Mouse (Mus musculus): ENCODE measurements around the gene Tagap. TPM values are rescaled to one million over a fixed set of nuclear protein-coding genes. Genes with fewer than 3 reads are reported as not detected.
"Not testable (repeated sequence)": the region's sequence is repeated elsewhere in the genome, so short reads cannot be mapped to it uniquely, and the experiment has no call there.

Tagap gene
- polyA plus RNA-seq, 1 experiment: 1.4 TPM

DNA sequence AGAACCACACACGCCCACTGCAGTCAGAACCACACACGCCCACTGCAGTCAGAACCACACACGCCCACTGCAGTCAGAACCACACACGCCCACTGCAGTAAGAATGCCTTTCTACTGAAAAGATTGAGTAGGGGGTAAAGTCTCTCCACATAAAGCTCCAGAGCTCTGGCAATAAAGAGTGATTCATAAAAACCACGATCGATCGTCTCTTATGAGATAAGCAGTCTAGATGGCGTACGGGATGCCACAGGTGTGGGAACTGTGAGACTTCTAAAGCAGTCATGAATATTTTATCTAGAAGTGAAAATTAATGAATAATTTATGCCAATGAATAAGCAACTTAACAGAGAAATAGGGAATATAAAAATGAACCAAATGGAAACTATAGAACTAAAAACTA lies 31.4 kb downstream of the Tagap start:
- not testable (repeated sequence) for H3K27me3 ChIP-seq (ENCODE audit: control insufficient read depth, insufficient read depth, low read length); H3K4me1 ChIP-seq (ENCODE audit: control insufficient read depth, insufficient read depth, insufficient read length, low read length); H3K4me3 ChIP-seq (ENCODE audit: low read depth, low read length); H3K36me3 ChIP-seq (ENCODE audit: control insufficient read depth, insufficient read depth, low read length)
- peak overlapping the region; percentile 62; the same call in 1 of the 2 replicates for H3K27ac ChIP-seq (ENCODE audit: insufficient read depth, low read depth, low read length)
- WGBS: 43% methylated on average over 9 of the region's 9 CpGs

DNA sequence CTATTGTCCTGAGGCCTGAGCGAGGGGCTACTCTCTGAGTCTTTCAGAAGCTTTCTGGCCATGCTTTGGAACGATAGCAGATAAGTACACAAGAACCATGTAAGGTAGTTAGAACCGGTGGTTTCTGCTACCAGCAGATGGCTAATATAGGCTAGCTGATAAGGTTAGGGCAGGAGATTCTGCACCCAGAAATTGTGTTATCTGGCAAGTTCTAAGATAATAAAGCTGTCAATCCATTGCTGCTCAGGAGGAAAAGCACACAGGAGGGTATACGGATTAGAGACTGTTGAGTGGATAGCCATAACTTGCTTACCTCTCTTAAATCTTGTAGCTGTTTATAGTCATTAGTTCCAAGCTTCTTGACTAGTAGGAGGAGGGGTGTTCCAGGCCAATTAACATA lies 37.5 kb downstream of the Tagap start:
- not testable (repeated sequence) for H3K4me3 ChIP-seq (ENCODE audit: low read depth, low read length); H3K27ac ChIP-seq (ENCODE audit: insufficient read depth, low read depth, low read length); H3K36me3 ChIP-seq (ENCODE audit: control insufficient read depth, insufficient read depth, low read length); H3K4me1 ChIP-seq (ENCODE audit: control insufficient read depth, insufficient read depth, insufficient read length, low read length); H3K27me3 ChIP-seq (ENCODE audit: control insufficient read depth, insufficient read depth, low read length)
- 30% methylated on average over 4 of the region's 4 CpGs for WGBS

GRCm38 (mm10) chr17:7964398-7964797 lies 38.6 kb downstream of the Tagap start:
- not testable (repeated sequence) for H3K36me3 ChIP-seq (ENCODE audit: control insufficient read depth, insufficient read depth, low read length); H3K27ac ChIP-seq (ENCODE audit: insufficient read depth, low read depth, low read length); H3K27me3 ChIP-seq (ENCODE audit: control insufficient read depth, insufficient read depth, low read length); H3K4me3 ChIP-seq (ENCODE audit: low read depth, low read length); H3K4me1 ChIP-seq (ENCODE audit: control insufficient read depth, insufficient read depth, insufficient read length, low read length)
- 94% methylated on average over 2 of the region's 2 CpGs for WGBS

DNA sequence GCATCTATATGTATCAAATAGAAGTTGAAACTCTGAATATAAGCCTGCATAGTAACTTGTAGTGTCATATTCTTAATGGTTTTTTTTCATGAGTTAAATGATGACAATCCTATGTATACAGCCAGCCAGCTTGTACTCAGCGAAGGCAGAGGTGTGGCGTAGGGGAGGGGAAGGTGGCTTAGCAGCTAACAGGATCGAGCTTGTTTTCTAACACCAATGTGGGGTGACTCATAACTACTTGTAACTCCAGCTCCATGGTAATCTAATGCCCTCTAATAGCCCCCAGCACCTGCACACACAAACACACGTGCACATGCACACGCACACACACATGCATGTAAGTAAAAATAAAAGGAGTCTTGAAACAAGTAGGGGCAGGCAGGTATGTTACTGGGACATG lies 42.7 kb downstream of the Tagap start:
- H3K27me3 ChIP-seq (ENCODE audit: control insufficient read depth, insufficient read depth, low read length); H3K36me3 ChIP-seq (ENCODE audit: control insufficient read depth, insufficient read depth, low read length); H3K4me1 ChIP-seq (ENCODE audit: control insufficient read depth, insufficient read depth, insufficient read length, low read length); H3K27ac ChIP-seq (ENCODE audit: insufficient read depth, low read depth, low read length); H3K4me3 ChIP-seq (ENCODE audit: low read depth, low read length): not testable (repeated sequence)
- 79% methylated on average over 4 of the region's 5 CpGs for WGBS

DNA sequence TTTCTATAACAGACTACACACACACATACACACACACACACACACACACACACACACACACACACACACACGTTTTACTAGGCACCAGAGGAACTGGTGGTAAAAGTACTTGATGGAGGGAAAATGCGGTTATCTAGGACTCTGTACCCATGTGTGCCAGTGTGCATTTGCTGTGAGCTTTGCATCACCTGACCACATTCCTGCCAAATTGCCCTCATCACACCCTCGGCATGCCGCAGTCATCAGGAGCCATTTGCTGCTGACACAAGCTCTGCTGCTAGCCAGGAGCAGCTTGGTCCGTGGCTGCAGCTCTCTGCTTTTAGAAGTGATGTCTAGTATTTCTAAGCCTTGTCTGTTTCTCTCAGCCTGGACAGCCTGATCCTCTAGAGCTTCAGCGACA lies 44.0 kb downstream of the Tagap start:
- not testable (repeated sequence) for H3K4me3 ChIP-seq (ENCODE audit: low read depth, low read length); H3K27me3 ChIP-seq (ENCODE audit: control insufficient read depth, insufficient read depth, low read length); H3K36me3 ChIP-seq (ENCODE audit: control insufficient read depth, insufficient read depth, low read length); H3K4me1 ChIP-seq (ENCODE audit: control insufficient read depth, insufficient read depth, insufficient read length, low read length); H3K27ac ChIP-seq (ENCODE audit: insufficient read depth, low read depth, low read length)
- WGBS: 38% methylated on average over 2 of the region's 6 CpGs

DNA sequence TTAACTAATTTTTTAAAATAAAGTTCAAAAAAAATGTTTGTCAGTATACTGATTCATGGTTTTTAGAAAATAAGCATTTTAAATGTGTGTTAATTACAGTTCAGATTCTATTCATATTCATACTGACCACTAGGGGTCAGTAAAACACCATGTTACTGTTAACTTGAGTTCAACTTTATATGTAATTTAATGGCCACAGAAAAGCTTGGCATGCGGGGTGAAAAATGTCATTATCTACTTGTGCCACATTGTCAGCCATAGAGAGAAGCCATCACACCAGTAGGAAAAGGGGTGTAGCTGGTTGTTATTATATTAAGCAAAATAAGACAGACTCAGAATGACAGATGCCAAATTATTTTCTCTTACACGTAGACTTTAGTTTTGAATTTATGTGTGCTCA lies 57.7 kb downstream of the Tagap start:
- H3K36me3 ChIP-seq (ENCODE audit: control insufficient read depth, insufficient read depth, low read length); H3K4me1 ChIP-seq (ENCODE audit: control insufficient read depth, insufficient read depth, insufficient read length, low read length); H3K27me3 ChIP-seq (ENCODE audit: control insufficient read depth, insufficient read depth, low read length); H3K4me3 ChIP-seq (ENCODE audit: low read depth, low read length); H3K27ac ChIP-seq (ENCODE audit: insufficient read depth, low read depth, low read length): not testable (repeated sequence)
- 93% methylated on average over 1 of the region's 2 CpGs for WGBS

Other genes with a start within 250 kb of the Tagap start
- 4.8 and 12.0 TPM in 2 replicates for gene Fndc1, start 98.7 kb upstream of the Tagap start, polyA plus RNA-seq (2012; rRNA removed)
- gene Rsph3a, start 19.6 kb downstream of the Tagap start, polyA plus RNA-seq (2012; rRNA removed): 37.1 and 66.3 TPM in 2 replicates
- 1.1 and 1.8 TPM in 2 replicates for gene Gm49673, start 221.8 kb downstream of the Tagap start, polyA plus RNA-seq (2012; rRNA removed)
- 32.0 and 48.6 TPM in 2 replicates for gene Rnaset2a, start 222.1 kb downstream of the Tagap start, polyA plus RNA-seq (2012; rRNA removed)
- gene Fgfr1op, start 239.5 kb downstream of the Tagap start, polyA plus RNA-seq (2012; rRNA removed): 0.20 and 0.38 TPM in 2 replicates

Measured in small intestine, adult 2 months (tissue).